Mouse (Mus musculus) v-Abl transformed pro-B cells (cell line): ENCODE measurements around the gene Olfr380.

Experiments
- in situ Hi-C, 2 experiments: fragments of 400-800 bp; cut with MboI; formaldehyde crosslinking; loops; one replicate each; pipeline ENCODE4 v1.15.1; 2025; ENCODE audit not compliant: unreplicated experiment in 2 of 2

Gene Olfr380

GRCm38 (mm10) chr11:73457408-73457807, at the start of gene Olfr380:
Olfr380 (minus strand) TSS chr11:73457508.
- in situ Hi-C loops: no loop called here

DNA sequence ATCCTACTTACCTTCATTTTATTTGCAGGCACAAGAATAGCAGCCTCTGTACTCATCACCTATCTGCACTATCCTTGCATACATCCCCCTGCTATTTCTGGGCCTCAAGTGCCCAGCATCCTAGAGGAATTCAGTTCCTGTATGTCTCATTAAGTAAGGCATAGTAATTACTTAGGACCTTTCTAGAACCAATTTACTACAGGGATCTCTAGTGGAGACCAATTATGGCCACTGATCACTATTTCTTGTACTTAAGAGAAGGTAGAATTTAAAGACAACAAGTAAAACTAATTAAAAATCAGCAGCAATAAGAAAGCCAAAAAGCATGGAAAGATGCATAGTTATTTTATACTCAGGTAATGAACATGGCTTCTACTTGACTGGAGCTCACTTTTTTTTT, 34.2 kb upstream of the Olfr380 start, which contains the start of gene Olfr381:
Olfr381 (minus strand) TSS at position 101 of the 400 bp plus-strand sequence.
- in situ Hi-C loops: no loop called here

GRCm38 (mm10) chr11:73428377-73428776, 28.9 kb downstream of the Olfr380 start, which contains the start of gene Olfr378:
Olfr378 (minus strand) TSS chr11:73428477.
- in situ Hi-C loops: no loop called here
